In genomic region chr10:36507556-36507870, GRCm38 (mm10) we compare ENCODE assay signal across 8 mouse cellular contexts. TPM values are rescaled to one million over a fixed set of nuclear protein-coding genes. Genes with fewer than 3 reads are reported as not detected.
DNase-seq lines count a peak whose midpoint lies in the region; ATAC-seq lines count a peak whose summit lies in the region.

No protein-coding gene starts in this region.

- H3K27me3 ChIP-seq in kidney, embryonic 16.5 days (ENCODE audit: insufficient read depth, low read length) = peaks cover 43% of the 10 kb centered on the region
- peaks cover 50% of the 10 kb centered on the region for H3K27me3 ChIP-seq in forebrain, embryonic 10.5 days (ENCODE audit: poor library complexity, severe bottlenecking)
- peaks cover 44% of the 10 kb centered on the region for H3K27me3 ChIP-seq in limb, embryonic 11.5 days (ENCODE audit: control insufficient read depth, insufficient read depth, low read length)
- peaks cover 4% of the 10 kb centered on the region; the same call in 1 of the 2 replicates for H3K27me3 ChIP-seq in neural tube, embryonic 14.5 days (ENCODE audit: control insufficient read depth, insufficient read depth, low read length)

- no peak overlapping the region for H3K27ac ChIP-seq in kidney, embryonic 16.5 days (ENCODE audit: low read length)
- 0 out of 2 replicates have a peak overlapping the region, but pooled peaks have one; percentile 72 for H3K27ac ChIP-seq in forebrain, embryonic 10.5 days
- H3K27ac ChIP-seq in limb, embryonic 11.5 days (replicated peaks; ENCODE audit: low read depth, low read length) = no peak overlapping the region
- H3K27ac ChIP-seq in neural tube, embryonic 14.5 days (ENCODE audit: low read depth, low read length) = peak overlapping the region; percentile 85

- H3K4me1 ChIP-seq in kidney, embryonic 16.5 days (ENCODE audit: insufficient read depth, low read length) = peaks cover 11% of the 10 kb centered on the region
- peaks cover 22% of the 10 kb centered on the region for H3K4me1 ChIP-seq in forebrain, embryonic 10.5 days
- no peaks in the 10 kb centered on the region for H3K4me1 ChIP-seq in limb, embryonic 11.5 days (ENCODE audit: control insufficient read depth, insufficient read depth, low read length)
- H3K4me1 ChIP-seq in neural tube, embryonic 14.5 days (ENCODE audit: control insufficient read depth, insufficient read depth, low read length) = no peaks in the 10 kb centered on the region

- ATAC-seq in kidney, embryonic 16.5 days (ENCODE audit: low FRiP score, low TSS enrichment) = no peak
- ATAC-seq in limb, embryonic 11.5 days (ENCODE audit: insufficient number of reproducible peaks, low FRiP score, low TSS enrichment, low read depth) = no peak
- ATAC-seq in neural tube, embryonic 14.5 days (ENCODE audit: low read depth) = no peak

- DNase-seq in kidney, adult 18-20 months = no peak
- no peak for DNase-seq in forebrain, embryonic 10.5 days (ENCODE audit: extremely low spot score, low spot score)
- no peak for DNase-seq in limb, embryonic 11.5 days (ENCODE audit: low spot score)
- DNase-seq in ovary, postnatal 36 days (ENCODE audit: low spot score) = no peak
- DNase-seq in ovary, postnatal 14 days (ENCODE audit: low spot score) = no peak
- no peak for DNase-seq in kidney, postnatal 14 days

- H3K4me2 ChIP-seq in kidney, embryonic 16.5 days (replicated peaks; ENCODE audit: low read depth, low read length) = peak overlapping the region; percentile 97
- H3K4me2 ChIP-seq in limb, embryonic 11.5 days (ENCODE audit: low read depth, severe bottlenecking) = peak overlapping the region; percentile 99
- peak overlapping the region; percentile 89 for H3K4me2 ChIP-seq in neural tube, embryonic 14.5 days (ENCODE audit: low read depth, low read length)

- no peaks in the 10 kb centered on the region for H3K36me3 ChIP-seq in kidney, embryonic 16.5 days (ENCODE audit: insufficient read depth, low read length)
- H3K36me3 ChIP-seq in forebrain, embryonic 10.5 days (replicated peaks) = no peaks in the 10 kb centered on the region
- no peaks in the 10 kb centered on the region for H3K36me3 ChIP-seq in limb, embryonic 11.5 days (ENCODE audit: control insufficient read depth, insufficient read depth, low read length)
- no peaks in the 10 kb centered on the region for H3K36me3 ChIP-seq in neural tube, embryonic 14.5 days (ENCODE audit: control insufficient read depth, insufficient read depth, low read length)

- no peak overlapping the region for H3K9ac ChIP-seq in kidney, embryonic 16.5 days (replicated peaks; ENCODE audit: low read length)
- H3K9ac ChIP-seq in limb, embryonic 11.5 days (ENCODE audit: low read length) = no peak overlapping the region
- peak overlapping the region; percentile 60 for H3K9ac ChIP-seq in neural tube, embryonic 14.5 days (replicated peaks; ENCODE audit: low read depth, low read length)

- WGBS in kidney, embryonic 16.5 days = under 1% methylated on average over 15 of the region's 15 CpGs
- under 1% methylated on average over 15 of the region's 15 CpGs for WGBS in forebrain, embryonic 10.5 days
- 0% methylated on average over 15 of the region's 15 CpGs for WGBS in limb, embryonic 11.5 days
- 0% methylated on average over 15 of the region's 15 CpGs for WGBS in neural tube, embryonic 14.5 days

- H3K9me3 ChIP-seq in kidney, embryonic 16.5 days (ENCODE audit: low read length) = no peaks in the 10 kb centered on the region
- no peaks in the 10 kb centered on the region for H3K9me3 ChIP-seq in forebrain, embryonic 10.5 days
- no peaks in the 10 kb centered on the region for H3K9me3 ChIP-seq in limb, embryonic 11.5 days (ENCODE audit: control insufficient read depth, low read length)
- no peaks in the 10 kb centered on the region for H3K9me3 ChIP-seq in neural tube, embryonic 14.5 days (ENCODE audit: control insufficient read depth, low read length)

- peak overlapping the region; percentile 61 for H3K4me3 ChIP-seq in kidney, embryonic 16.5 days (ENCODE audit: low read length)
- peak overlapping the region; percentile 70 for H3K4me3 ChIP-seq in forebrain, embryonic 10.5 days
- H3K4me3 ChIP-seq in limb, embryonic 11.5 days (ENCODE audit: low read depth, low read length) = peak overlapping the region; percentile 57
- peak overlapping the region; percentile 81 for H3K4me3 ChIP-seq in neural tube, embryonic 14.5 days (ENCODE audit: low read depth, low read length)

RNA-seq across cellular contexts. Expression of gene Hs3st5, which starts 0.9 kb away (rescaled TPM):
- polyA plus RNA-seq in kidney, embryonic 16.5 days (2015; fragmentation: Nextera tagmentation; extraction: Ambion mirVana) = 0.27 and 0.55 TPM in 2 replicates
- 0.99 and 1.1 TPM in 2 replicates for polyA plus RNA-seq in forebrain, embryonic 10.5 days (2016; fragmentation: Nextera tagmentation; extraction: Ambion mirVana)
- polyA plus RNA-seq in limb, embryonic 11.5 days (2014; fragmentation: Nextera tagmentation; extraction: Ambion mirVana) = 0.65 and 0.85 TPM in 2 replicates
- 54.8 and 61.2 TPM in 2 replicates for polyA plus RNA-seq in neural tube, embryonic 14.5 days (2014; fragmentation: Nextera tagmentation; extraction: Ambion mirVana)

Comparison
In these comparisons a context has a peak if more than half of its experiments do, and no peak if none do; other contexts are left out.
1. H3K27ac ChIP-seq: peak in forebrain, embryonic 10.5 days (single experiment) and neural tube, embryonic 14.5 days (single experiment); none in kidney, embryonic 16.5 days (single experiment) and limb, embryonic 11.5 days (single experiment).
2. RNA of gene Hs3st5, which starts 0.9 kb away (polyA plus RNA-seq): 54.8 to 61.2 TPM in neural tube, embryonic 14.5 days; 0.99 to 1.1 TPM in forebrain, embryonic 10.5 days, 0.65 to 0.85 TPM in limb, embryonic 11.5 days and 0.27 to 0.55 TPM in kidney, embryonic 16.5 days; every median in the first group is over 10 times any median in the second.
3. Peak in every context shown above with its lines, with median percentiles within 50 percentile points of each other: H3K4me2 ChIP-seq and H3K4me3 ChIP-seq.